Mouse (Mus musculus) 3T3-L1 (cell line): ENCODE measurements at regions not wholly inside any gene's neighbourhood (a gene's known extent, or its start where the extent isn't known, plus 50 kb on each side); places are given as distances from the start of the nearest gene placed in this dataset.

Experiments used
- DNase-seq: peaks from one replicate; pipeline ENCODE4 v3.0.0-alpha.2; 2015; ENCODE audit warnings: low read depth, low spot score

GRCm38 (mm10) chr10:117542351-117542750 lies 86.9 kb upstream of the Cpm start:
- DNase-seq = no peak

- no peak for DNase-seq
Measured at GRCm38 (mm10) chr10:117541487-117541886, 87.8 kb upstream of the Cpm start.

- DNase-seq = peak; percentile 91
Measured at GRCm38 (mm10) chr10:117540747-117541398, 88.4 kb upstream of the Cpm start.

GRCm38 (mm10) chr10:117540112-117540594 lies 89.1 kb upstream of the Cpm start:
- peak; percentile 91 for DNase-seq

GRCm38 (mm10) chr10:117539532-117539931 lies 89.8 kb upstream of the Cpm start:
- no peak for DNase-seq

- peak; percentile 91 for DNase-seq
Measured at GRCm38 (mm10) chr10:117538725-117539124, 90.6 kb upstream of the Cpm start.

- DNase-seq = peak; percentile 92
Measured at GRCm38 (mm10) chr10:117536769-117537599, 92.3 kb upstream of the Cpm start.

- peak; percentile 91 for DNase-seq
Measured at GRCm38 (mm10) chr10:117535843-117536242, 93.5 kb upstream of the Cpm start.

- peak; percentile 91 for DNase-seq
Measured at GRCm38 (mm10) chr10:117534992-117535719, 94.1 kb upstream of the Cpm start.

- DNase-seq = peak; percentile 93
Measured at GRCm38 (mm10) chr10:117534478-117534877, 94.8 kb upstream of the Cpm start.

- peak; percentile 93 for DNase-seq
Measured at GRCm38 (mm10) chr10:117533541-117534386, 95.5 kb upstream of the Cpm start.

- DNase-seq = peak; percentile 92
Measured at GRCm38 (mm10) chr10:117532750-117533540, 96.4 kb upstream of the Cpm start.

- DNase-seq = peak; percentile 93
Measured at GRCm38 (mm10) chr10:117531798-117532747, 97.2 kb upstream of the Cpm start.

- DNase-seq = no peak
Measured at GRCm38 (mm10) chr10:117530859-117531602, 98.3 kb upstream of the Cpm start.

- peak; percentile 89 for DNase-seq
Measured at GRCm38 (mm10) chr10:117530007-117530858, 99.1 kb upstream of the Cpm start.

- peak; percentile 94 for DNase-seq
Measured at GRCm38 (mm10) chr10:117529269-117530006, 99.9 kb upstream of the Cpm start.
